Mouse (Mus musculus): Measurements from ENCODE around the gene Prlr. TPM values are rescaled to one million over a fixed set of nuclear protein-coding genes. Genes with fewer than 3 reads are reported as not detected.

The Prlr gene
- total and polyA plus RNA-seq, 2 experiments from 2014 or later, result 2.4 to 3.4 TPM

DNA sequence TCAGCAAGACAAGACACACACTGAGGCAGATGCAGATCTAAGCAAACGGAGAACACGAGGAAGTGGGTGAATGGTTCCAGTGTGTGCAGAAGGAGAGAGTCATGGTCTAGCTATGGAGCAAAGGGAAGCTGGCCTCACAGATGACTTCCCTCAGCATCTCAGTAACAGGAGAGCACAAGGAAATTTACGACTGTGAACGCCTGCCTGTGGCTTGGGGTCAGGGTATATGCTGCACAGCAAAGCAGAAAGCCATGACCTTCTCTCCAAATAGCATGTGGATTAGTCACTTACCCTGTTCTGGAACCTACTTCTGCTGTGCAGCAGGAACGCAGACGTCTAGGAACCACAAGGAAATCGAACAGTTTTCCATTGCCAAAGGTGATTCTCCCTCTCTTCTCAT, 1.4 kb upstream of the Prlr start:
- no peaks in the 10 kb centered on the region for H3K4me1 ChIP-seq (ENCODE audit: insufficient read depth, low read length)
- TF ChIP-seq CTCF (IDR thresholded peaks at IDR 0.05; ENCODE audit: low read depth), result no peak
- no peak overlapping the region for H3K4me2 ChIP-seq (ENCODE audit: low read depth, low read length)
- no peaks in the 10 kb centered on the region for H3K36me3 ChIP-seq (ENCODE audit: insufficient read depth, low read length)
- no peaks in the 10 kb centered on the region for H3K9me3 ChIP-seq (ENCODE audit: low read length)
- WGBS, result 81% methylated on average over 7 of the region's 7 CpGs
- no peak overlapping the region for H3K9ac ChIP-seq (replicated peaks; ENCODE audit: low read length)
- H3K27me3 ChIP-seq (ENCODE audit: insufficient read depth, low read length), result no peaks in the 10 kb centered on the region
- no peak for ATAC-seq
- no peak overlapping the region for H3K4me3 ChIP-seq (ENCODE audit: low read length)
- DNase-seq (ENCODE audit: low spot score), result no peak
- H3K27ac ChIP-seq, result no peak overlapping the region

GRCm38 (mm10) chr15:10177519-10178130, 587 bp downstream of the Prlr start:
- no peaks in the 10 kb centered on the region for H3K4me1 ChIP-seq (ENCODE audit: insufficient read depth, low read length)
- ATAC-seq, result peak; percentile 80
- H3K4me2 ChIP-seq (ENCODE audit: low read depth, low read length), result peak overlapping the region; percentile 78
- H3K27ac ChIP-seq, result no peak overlapping the region; the same call in 1 of the 2 replicates
- no peaks in the 10 kb centered on the region for H3K9me3 ChIP-seq (ENCODE audit: low read length)
- H3K4me3 ChIP-seq (ENCODE audit: low read length), result peak overlapping the region; percentile 40
- no peak for TF ChIP-seq CTCF (IDR thresholded peaks at IDR 0.05; ENCODE audit: low read depth)
- peak overlapping the region; percentile 43 for H3K9ac ChIP-seq (replicated peaks; ENCODE audit: low read length)
- no peaks in the 10 kb centered on the region for H3K36me3 ChIP-seq (ENCODE audit: insufficient read depth, low read length)
- H3K27me3 ChIP-seq (ENCODE audit: insufficient read depth, low read length), result no peaks in the 10 kb centered on the region
- 1% methylated on average over 30 of the region's 30 CpGs for WGBS
- peak; percentile 62 for DNase-seq (ENCODE audit: low spot score)

DNA sequence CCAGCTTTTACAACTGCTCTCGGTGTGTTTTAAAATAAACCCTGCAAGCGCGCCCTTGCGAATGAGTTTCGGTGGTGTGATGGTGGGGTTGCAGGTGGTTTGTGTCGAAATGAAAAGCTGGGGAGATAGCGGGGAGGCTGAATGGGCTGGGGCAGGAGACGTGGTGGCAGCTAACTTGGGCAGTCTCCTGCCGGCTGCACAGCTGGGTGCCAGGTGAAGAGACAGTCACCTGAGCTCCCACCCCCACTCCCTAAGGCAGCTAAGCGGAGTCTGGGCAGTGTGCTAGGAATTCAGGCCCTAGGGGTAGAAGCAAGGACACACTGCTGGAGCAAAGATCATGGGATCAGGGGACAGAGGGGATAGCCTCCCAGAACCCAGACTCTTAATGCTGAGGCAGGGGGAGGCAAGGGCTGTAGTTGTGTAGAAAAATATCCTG, 1.1 kb downstream of the Prlr start:
- ATAC-seq (peak; percentile 70), DNase-seq (ENCODE audit: low spot score) (peak; percentile 25)
- no peaks in the 10 kb centered on the region for H3K9me3 ChIP-seq (ENCODE audit: low read length)
- peak overlapping the region; percentile 40 for H3K4me3 ChIP-seq (ENCODE audit: low read length)
- WGBS, result 6% methylated on average over 10 of the region's 10 CpGs
- peak; percentile 23; the same call in 1 of the 2 replicates for TF ChIP-seq CTCF (IDR thresholded peaks at IDR 0.05; ENCODE audit: low read depth)
- H3K36me3 ChIP-seq (ENCODE audit: insufficient read depth, low read length), result no peaks in the 10 kb centered on the region
- H3K4me1 ChIP-seq (ENCODE audit: insufficient read depth, low read length), result no peaks in the 10 kb centered on the region
- H3K4me2 ChIP-seq (ENCODE audit: low read depth, low read length), result peak overlapping the region; percentile 78
- no peaks in the 10 kb centered on the region for H3K27me3 ChIP-seq (ENCODE audit: insufficient read depth, low read length)
- peak overlapping the region; percentile 43 for H3K9ac ChIP-seq (replicated peaks; ENCODE audit: low read length)
- no peak overlapping the region for H3K27ac ChIP-seq

DNA sequence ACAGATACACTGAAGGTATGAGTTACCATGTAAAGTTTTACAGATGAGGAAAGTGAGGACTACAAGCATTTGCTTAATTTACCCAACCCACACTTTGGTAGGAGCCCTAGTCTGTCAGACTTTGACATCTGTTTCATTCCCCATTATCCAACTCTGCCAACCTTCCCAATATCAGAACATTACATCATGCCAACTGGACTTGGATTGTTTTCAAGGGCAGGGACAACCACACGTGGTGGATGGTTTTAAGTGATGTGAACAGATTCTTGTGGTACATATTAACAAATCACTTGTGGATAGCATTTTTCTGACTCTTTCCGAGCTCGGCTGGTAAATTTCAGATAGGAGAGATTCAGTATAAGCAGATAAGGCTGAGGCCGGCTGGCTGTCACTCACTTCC, 3.7 kb downstream of the Prlr start:
- Histone ChIP-seq H3K4me3 (ENCODE audit: low read length) (no peak overlapping the region), H3K4me1 (ENCODE audit: insufficient read depth, low read length) (no peaks in the 10 kb centered on the region), H3K27ac (no peak overlapping the region), H3K9me3 (ENCODE audit: low read length) (no peaks in the 10 kb centered on the region), H3K27me3 (ENCODE audit: insufficient read depth, low read length) (no peaks in the 10 kb centered on the region), H3K9ac (replicated peaks; ENCODE audit: low read length) (no peak overlapping the region), H3K4me2 (ENCODE audit: low read depth, low read length) (no peak overlapping the region), H3K36me3 (ENCODE audit: insufficient read depth, low read length) (no peaks in the 10 kb centered on the region)
- DNase-seq (ENCODE audit: low spot score), result no peak
- 86% methylated on average over 4 of the region's 4 CpGs for WGBS
- ATAC-seq, result no peak
- no peak for TF ChIP-seq CTCF (IDR thresholded peaks at IDR 0.05; ENCODE audit: low read depth)

DNA sequence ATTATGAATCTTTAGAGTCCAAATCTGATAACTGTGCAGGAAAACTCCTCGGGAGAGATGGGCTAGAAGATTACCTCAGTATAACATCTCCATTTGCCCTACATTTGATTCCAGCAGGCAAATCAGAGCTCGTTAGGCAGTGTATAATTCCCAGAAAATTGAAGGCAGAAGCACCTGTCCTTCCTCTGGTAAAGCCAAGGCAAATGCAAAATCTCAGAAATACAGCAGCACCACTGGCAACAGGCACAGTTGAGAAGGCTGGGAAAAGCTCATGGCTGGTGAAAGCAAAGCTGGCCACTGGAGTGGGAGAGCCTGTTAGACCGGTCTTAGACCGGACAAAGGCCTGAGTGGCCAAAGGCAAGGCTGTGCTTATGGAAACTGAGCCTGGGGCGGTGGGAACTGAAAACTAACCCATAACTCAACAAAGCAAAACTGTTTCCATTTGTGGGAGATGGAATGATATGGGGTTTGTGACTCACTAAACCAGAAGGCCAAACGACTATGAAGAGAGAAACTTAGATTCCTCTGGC, 15.1 kb downstream of the Prlr start:
- 84% methylated on average over 6 of the region's 6 CpGs for WGBS
- Histone ChIP-seq H3K27ac (no peak overlapping the region), H3K36me3 (ENCODE audit: insufficient read depth, low read length) (no peaks in the 10 kb centered on the region), H3K9me3 (ENCODE audit: low read length) (no peaks in the 10 kb centered on the region), H3K4me1 (ENCODE audit: insufficient read depth, low read length) (no peaks in the 10 kb centered on the region), H3K9ac (replicated peaks; ENCODE audit: low read length) (no peak overlapping the region), H3K4me2 (ENCODE audit: low read depth, low read length) (no peak overlapping the region), H3K4me3 (ENCODE audit: low read length) (no peak overlapping the region), H3K27me3 (ENCODE audit: insufficient read depth, low read length) (no peaks in the 10 kb centered on the region)
- TF ChIP-seq CTCF (IDR thresholded peaks at IDR 0.05; ENCODE audit: low read depth), result no peak
- no peak for ATAC-seq
- no peak for DNase-seq (ENCODE audit: low spot score)

DNA sequence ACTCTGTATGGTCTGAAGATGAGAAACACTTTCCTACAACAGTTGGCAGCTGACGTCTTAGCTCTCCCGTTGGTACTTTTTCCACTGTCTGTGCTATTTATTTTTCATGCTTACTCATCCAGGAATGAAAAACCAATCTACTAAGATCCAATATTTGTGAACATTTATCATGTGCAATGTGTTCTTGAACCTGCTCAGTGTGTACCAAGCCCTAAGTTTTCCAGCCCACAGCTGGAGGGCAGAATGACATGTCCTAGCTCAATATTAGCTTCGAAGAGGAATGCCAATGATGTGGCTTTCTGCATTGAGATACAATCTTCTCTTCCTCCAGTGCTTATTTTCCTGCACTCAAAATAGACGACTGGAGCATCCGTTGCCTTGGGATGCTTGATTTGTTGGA, 24.0 kb downstream of the Prlr start:
- Histone ChIP-seq H3K27ac (no peak overlapping the region), H3K9me3 (ENCODE audit: low read length) (no peaks in the 10 kb centered on the region), H3K4me2 (ENCODE audit: low read depth, low read length) (no peak overlapping the region), H3K27me3 (ENCODE audit: insufficient read depth, low read length) (no peaks in the 10 kb centered on the region), H3K4me1 (ENCODE audit: insufficient read depth, low read length) (no peaks in the 10 kb centered on the region), H3K9ac (replicated peaks; ENCODE audit: low read length) (no peak overlapping the region), H3K36me3 (ENCODE audit: insufficient read depth, low read length) (no peaks in the 10 kb centered on the region), H3K4me3 (ENCODE audit: low read length) (no peak overlapping the region)
- DNase-seq (ENCODE audit: low spot score), result no peak
- 87% methylated on average over 5 of the region's 5 CpGs for WGBS
- no peak for TF ChIP-seq CTCF (IDR thresholded peaks at IDR 0.05; ENCODE audit: low read depth)
- ATAC-seq, result no peak

Data from hindbrain, postnatal 0 days (tissue).